Mouse (Mus musculus) thymus, postnatal 0 days (tissue): Measurements from ENCODE around the gene Tspan6. TPM values are rescaled to one million over a fixed set of nuclear protein-coding genes. Genes with fewer than 3 reads are reported as not detected.

ENCODE experiments used
- DNase-seq: peaks from one replicate; pipeline ENCODE4 v3.0.0-alpha.2; 2015; ENCODE audit warnings: low spot score
- polyA plus RNA-seq: library from polyadenylated mRNA; unstranded; fragments of >200 nt; fragmentation: Nextera tagmentation; extraction: Ambion mirVana; gene quantifications from 2 replicates; pipeline ENCODE4 v1.2.1, GENCODE M21; 2015

The Tspan6 gene
- 44.5 and 45.1 TPM in 2 replicates for polyA plus RNA-seq

DNA sequence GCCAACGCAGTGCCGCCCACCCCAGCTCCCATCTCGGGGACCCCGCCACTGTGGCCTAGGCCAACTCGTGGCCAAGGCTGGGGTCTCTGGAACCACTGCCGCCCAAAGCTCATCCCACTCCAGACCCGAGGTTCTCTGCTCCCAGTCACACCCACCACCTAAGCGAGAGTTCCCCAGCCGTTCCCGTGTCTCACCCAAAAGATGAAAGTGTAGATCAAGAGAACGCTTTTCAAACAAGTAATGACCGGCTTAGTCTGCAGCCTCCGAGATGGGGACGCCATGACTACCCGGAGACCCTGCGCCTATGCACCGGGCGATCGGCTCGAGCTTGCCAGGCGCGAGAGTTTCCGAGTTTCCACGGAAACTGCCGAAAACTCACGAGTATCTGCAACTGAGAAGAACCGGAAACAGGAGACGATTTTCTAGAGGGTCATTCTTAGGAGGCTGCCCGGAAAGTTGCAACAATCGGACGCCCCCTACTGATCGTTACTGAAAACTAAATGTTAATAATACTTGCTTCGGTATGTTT is at the start of gene Tspan6:
Tspan6 (minus strand) TSS at position 416 of the 529 bp plus-strand sequence.
- DNase-seq = peak; percentile 85

DNA sequence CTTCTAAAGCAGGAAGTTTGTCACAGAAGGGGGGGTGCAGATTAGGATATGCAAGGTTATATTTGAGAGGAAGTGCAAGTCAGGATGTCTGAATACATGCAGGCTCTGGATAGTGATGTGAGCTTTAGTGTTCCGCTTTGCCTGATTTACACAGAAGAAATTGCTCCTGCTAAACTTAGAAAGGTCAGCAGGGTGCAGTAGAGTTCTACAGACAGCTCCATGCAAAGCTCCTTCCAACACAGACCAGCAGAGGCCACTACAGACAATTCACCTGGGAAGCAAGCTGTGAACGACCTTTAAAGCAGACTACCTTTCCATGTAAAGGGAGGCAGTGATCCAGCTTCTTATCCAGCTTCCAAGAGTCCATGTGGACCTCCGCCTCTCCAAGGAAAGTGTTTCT is 49.2 kb upstream of the Tspan6 start:
- peak; percentile 54 for DNase-seq

DNA sequence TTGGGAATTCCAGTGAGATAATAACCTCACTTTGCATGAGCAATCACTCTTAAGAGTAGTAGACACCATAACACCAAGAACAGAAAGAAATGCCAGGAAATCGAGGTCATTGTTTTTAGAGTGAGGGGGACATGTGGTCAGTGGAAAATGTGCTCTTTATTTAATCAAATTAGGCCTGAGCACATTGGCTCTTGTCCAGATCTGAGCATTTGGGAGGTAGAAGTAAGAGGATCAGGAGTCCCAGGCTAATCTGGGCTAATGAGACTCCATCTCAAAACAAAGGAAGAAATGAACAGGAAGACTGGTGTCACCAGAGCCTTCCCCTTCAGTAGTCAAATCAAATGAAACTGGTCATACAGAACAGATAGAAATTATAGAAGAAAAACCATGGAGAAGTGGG is 41.3 kb upstream of the Tspan6 start:
- DNase-seq = no peak

DNA sequence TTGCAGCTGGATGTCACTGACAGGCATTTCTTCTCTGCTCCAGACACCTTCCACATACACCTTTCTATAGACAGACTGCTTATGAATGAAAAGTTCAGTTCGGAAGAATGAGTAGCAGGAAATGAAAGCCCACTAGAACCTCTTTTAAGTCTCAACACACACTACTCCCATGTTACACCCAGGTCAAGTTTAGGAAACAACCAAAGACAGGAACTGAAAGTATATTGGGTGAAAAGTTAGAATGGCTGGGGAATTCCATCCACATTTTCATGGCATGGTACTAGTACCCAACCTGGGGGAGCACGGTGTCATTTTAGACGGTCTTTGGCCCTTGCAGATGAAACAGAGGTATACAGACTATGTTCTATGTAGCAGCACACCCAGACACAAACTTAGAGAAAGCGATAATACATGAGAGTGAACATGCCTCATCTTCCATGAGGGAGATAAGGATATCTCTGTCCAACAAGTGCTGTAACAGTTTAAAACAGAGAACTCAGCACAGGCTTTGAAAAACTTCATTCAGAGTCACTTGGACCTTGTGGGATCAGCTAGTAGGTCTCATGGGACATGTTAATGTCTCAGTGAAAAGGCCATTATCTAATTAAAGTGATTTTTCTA is 38.5 kb upstream of the Tspan6 start:
- no peak for DNase-seq

DNA sequence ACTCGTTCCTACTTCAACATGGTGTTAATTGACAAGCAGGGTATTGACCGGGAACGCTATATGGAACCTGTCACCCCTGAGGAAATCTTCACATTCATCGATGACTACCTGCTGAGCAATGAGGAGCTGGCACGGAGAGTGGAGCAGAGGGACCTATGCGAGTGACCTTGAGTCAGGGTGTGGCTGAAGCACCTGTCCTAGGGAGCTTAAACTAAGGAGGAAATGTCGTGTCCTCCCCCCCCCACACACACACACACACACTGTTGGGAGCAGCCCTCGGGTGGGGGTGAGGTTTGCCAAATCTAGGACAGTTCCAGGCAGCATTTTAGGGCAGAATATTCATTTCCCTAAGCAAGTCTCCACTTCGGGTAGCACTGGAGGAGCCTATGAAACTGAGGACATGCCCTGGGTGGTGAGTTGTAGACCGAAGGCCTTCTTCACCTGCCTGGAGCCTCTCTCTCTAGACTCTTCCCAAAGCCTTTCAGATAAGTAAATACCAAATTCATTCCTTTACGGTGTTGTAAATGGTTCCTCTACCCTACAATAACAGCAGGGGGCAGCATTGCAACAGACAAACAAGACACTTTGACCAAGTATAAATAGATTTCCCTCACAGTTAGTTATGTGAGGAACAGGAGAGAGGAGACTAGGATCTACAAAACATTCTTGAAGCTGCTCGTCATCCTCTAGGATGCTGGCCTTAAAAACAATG is 33.2 kb upstream of the Tspan6 start:
- peak; percentile 33 for DNase-seq

DNA sequence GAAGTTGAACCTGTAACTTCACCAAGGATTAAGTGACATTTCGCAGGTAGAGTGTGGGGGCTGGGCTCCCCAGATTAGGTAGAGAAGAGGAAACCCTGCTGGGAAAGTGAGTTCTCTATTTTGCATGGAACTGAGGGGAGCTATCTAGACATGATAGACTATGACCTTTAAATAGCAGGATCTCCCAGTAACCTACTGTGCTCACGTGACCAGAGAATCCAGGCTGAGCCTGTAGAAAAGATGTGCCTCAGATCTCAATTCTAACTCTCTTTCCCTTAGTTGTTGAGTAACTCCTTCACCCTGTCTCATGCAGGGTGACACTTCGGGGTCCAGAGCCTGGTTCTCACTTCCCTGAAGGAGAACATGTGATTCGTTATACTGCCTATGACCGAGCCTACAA is 28.5 kb upstream of the Tspan6 start:
- no peak for DNase-seq

DNA sequence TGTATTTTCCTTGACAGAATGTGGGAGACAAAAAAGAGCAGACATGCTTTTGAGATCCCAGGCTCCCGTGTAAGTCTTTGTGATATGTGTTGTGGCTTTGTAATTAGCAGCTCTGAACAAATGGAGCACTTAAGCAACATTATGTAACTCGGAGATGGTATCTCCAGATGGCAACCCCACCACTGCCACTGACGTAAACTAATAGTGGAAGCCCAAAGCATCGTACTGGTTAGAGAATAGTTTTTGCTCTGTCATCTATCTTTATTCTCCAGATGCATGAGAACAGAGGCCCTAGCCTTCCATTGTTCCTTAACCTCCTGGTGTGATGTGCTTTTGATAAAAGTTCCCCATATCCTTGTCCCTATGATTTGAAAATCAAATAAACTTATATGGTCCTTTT is 23.0 kb upstream of the Tspan6 start:
- no peak for DNase-seq

DNA sequence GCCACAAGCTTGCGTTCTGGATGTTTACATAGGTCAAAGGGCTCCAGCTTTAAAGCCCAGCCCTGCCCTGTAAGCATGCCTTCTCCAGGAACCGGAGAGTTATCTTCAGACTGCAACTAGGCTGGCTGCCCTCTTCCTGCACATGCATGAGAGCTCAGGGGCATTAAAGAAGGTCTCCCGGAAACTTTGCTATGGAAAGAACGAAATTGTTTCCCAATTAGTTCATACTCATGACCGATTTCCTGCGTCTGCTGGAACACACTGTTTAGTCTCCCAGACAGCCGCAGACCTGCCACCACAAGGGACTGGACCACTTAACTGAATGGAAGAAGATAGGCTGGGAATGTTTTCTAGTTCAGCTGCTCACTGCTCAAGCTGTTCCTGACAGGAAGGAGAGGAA is 16.0 kb upstream of the Tspan6 start:
- DNase-seq = no peak

DNA sequence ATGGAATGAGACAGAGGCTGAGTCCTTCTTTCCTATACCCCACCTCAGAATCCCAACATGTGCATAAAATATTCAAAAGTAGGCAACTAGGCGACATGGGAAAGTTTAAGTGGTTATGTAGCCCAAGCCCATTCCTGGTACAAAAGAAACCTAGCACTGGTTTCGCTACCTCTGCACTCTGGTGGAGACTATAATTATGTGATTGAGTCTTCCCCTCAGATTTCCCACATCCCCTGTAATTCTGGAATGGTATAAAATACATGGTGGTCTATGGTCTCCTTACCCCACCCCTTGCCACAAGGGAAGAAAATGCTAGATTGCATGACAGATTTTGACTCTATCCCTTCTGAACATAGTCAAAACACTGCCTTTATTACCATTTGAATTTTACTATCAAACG is 14.8 kb upstream of the Tspan6 start:
- no peak for DNase-seq

DNA sequence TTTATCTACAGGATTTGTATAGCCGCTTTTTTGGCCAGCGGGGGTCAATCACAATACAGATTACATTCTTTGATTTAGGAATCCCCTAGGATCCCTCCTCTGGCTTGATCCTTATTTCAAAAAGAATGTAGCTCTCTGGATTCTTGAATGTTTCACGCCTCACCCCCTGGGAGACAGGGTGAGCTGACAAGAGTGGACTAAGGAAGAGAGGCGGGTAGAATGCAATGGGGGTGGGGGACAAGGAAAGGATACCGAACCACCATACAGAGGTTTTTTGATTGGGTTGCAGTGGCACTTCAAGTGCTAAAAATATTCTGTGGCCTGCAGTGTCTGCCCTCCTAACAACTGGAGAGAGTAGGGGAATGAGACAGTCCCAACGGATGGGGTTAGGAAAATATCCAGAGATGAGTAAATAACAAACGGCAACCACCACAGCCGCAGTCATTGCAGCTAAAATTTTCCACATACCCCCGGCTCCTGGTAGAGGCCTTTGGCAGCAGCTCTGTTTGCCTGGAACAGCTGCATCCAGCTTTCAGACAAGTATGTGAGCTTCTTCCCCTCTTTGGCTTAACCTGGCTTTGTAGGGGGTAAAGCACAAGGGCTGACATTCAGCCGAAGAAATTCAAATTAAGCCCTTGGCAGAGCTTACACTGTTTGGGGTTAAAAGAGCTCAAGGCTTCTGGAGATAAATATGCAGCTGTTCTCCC is 13.3 kb upstream of the Tspan6 start:
- no peak for DNase-seq

DNA sequence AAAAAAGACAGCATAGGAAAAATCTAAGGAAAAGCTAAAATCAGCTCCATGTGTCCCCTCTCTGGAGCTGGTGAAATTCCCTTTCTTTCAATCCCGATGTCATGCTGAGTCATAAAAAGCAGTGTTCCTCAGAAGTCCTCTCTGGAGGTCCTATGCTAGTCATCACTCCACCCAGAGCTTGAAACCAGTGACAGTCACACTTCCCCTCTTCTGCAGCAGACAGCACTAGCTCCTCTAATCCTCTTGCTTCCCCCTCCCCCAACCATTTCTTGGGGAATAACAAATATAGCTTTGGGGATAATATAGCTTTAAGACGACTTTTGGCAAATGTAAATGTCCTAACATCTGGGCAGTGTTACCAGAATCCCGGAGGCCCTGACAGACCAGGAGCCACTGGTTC is 10.0 kb upstream of the Tspan6 start, which contains the start of gene Srpx2:
Srpx2 (plus strand) TSS at position 166 of the 400 bp plus-strand sequence.
- no peak for DNase-seq

DNA sequence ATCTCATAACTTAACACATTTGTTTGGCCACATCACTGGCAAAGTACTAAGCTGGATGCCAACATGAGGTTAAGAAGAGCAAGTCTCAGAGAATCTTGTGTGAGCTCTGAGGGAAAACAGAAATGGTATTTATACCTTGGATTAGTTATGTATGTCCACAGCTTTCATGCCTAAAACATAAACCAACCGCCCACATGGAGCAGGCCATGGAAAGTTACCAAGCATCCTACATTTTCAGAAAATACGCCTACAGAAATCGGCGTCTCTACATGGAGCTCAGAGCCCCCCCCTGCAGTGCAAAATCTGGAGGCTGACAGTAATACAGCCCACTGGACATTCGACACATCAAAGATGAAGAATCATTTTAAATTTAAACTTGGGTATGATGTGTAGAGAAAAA is 10.1 kb downstream of the Tspan6 start:
- no peak for DNase-seq

DNA sequence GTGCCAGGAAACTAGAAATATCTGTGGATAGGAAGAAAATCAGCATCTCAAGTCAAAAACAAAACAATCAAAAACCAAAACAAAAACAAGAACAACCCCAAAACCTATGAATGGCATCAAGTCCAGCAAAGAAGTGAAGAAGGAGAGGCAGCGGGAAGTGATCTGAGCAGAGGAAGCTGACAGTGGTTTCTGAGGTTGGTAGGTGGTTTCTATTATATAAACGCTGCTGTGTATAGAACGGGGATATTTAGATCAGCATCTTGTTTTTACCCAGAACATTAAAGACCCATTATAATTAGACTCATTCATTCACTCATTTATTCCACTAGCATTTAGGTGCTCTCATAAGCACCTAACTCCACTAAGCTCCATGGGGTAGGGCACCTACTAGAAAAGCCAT is 10.9 kb downstream of the Tspan6 start:
- DNase-seq = no peak

DNA sequence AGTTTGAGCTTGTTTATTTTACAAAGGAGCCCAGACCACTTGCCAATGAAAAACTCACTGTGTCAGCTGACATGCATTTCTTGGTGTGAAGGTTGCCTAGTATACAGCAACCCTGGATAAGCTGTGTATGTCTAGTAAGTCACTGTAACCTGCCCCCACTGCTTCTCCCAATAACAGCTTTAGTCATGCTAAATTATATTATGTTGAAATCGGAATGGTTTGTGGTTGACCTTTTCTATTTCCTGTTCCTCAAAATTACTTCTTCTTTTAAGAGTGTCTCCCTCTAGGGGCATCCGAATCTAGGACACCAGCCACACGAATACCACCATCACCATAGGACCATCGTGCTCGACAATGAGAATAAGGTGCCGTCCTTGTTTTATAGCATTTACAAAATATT is 28.5 kb downstream of the Tspan6 start:
- no peak for DNase-seq

DNA sequence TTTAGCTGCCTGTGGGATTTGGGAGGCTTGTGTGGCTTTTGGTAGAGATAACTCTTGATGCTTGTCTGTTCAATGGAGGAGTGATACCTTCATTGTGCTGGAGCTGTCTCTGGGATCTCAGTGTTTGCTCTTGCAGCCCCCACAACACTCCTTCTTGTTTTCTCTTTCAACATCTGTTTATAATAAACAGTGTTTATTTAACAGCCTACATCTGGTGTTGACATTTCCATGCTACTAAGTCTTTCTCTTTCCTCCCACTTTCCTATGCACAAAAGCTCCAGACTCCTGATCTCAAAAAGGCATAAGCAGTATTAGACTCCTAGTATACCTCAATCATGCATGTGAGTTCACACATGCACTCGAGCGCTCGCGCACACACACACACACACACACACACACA is 44.6 kb downstream of the Tspan6 start:
- DNase-seq = no peak

DNA sequence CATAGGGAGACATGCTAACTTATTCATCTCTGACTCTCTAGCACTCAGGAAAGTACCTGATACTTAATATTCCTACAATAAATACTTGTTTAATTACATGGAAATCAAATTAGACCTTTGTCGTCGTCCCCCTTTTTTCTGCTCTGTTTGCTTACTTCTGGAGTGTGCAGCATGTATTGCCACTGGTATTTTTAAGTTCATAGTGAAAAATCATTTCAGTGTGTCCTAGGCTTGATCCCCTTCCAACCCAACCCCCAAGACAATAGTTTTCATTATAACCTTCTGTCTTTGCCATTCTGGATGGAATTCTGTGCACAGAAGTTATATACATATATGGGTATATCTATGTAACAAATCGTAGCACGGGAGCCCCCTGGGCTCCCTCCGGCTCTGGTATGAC is 47.5 kb downstream of the Tspan6 start, which contains the start of gene Tnmd:
Tnmd (plus strand) TSS at position 301 of the 400 bp plus-strand sequence.
- DNase-seq = no peak

Other genes starting within 250 kb of the Tspan6 start
- 0.77 and 0.88 TPM in 2 replicates for gene Pcdh19, start 209.4 kb downstream of the Tspan6 start, polyA plus RNA-seq
- gene Tnmd, start 47.4 kb downstream of the Tspan6 start, polyA plus RNA-seq = 1.8 and 2.2 TPM in 2 replicates
- 0.62 and 1.2 TPM in 2 replicates for gene Srpx2, start 10.0 kb upstream of the Tspan6 start, polyA plus RNA-seq
- gene Sytl4, start 83.4 kb upstream of the Tspan6 start, polyA plus RNA-seq = 0.23 and 0.42 TPM in 2 replicates
- 53.6 and 54.1 TPM in 2 replicates for gene Cstf2, start 160.8 kb upstream of the Tspan6 start, polyA plus RNA-seq